Mouse (Mus musculus) neural tube, embryonic 14.5 days (tissue): ENCODE measurements around the gene Rbm25. TPM values are rescaled to one million over a fixed set of nuclear protein-coding genes. Genes with fewer than 3 reads are reported as not detected.

Experiments
- ATAC-seq: fragments of 200-750 bp; cut with Nextera tagmentation; 2 replicates; pipeline ENCODE4 v1.8.0; 2017; ENCODE audit warnings: low read depth, mild to moderate bottlenecking, moderate TSS enrichment, moderate library complexity
- H3K27ac ChIP-seq: fragments of 300-500 bp; sonication (generic); 2 replicates; pipeline ENCODE4 v1.5.1; 2014; ENCODE audit warnings: low read depth, mild to moderate bottlenecking, control low read depth, low read length, moderate library complexity, mixed read lengths
- H3K27me3 ChIP-seq: fragments of 300-500 bp; sonication (generic); 2 replicates; pipeline ENCODE4 v1.6.1; 2014; ENCODE audit warnings: low read length; ENCODE audit not compliant: control insufficient read depth, insufficient read depth
- H3K36me3 ChIP-seq: fragments of 300-500 bp; sonication (generic); 2 replicates; pipeline ENCODE4 v1.6.1; 2014; ENCODE audit warnings: low read length, mixed read lengths; ENCODE audit not compliant: control insufficient read depth, insufficient read depth
- H3K4me1 ChIP-seq: fragments of 300-500 bp; sonication (generic); 2 replicates; pipeline ENCODE4 v1.6.1; 2014; ENCODE audit warnings: low read length; ENCODE audit not compliant: control insufficient read depth, insufficient read depth
- H3K4me2 ChIP-seq: fragments of 300-500 bp; sonication (generic); 2 replicates; pipeline ENCODE4 v1.6.1; 2014; ENCODE audit warnings: mild to moderate bottlenecking, low read depth, low read length, control low read depth
- H3K4me3 ChIP-seq: fragments of 300-500 bp; sonication (generic); 2 replicates; pipeline ENCODE4 v1.5.1; 2014; ENCODE audit warnings: low read depth, low read length, control low read depth, mixed read lengths
- H3K9ac ChIP-seq: fragments of 300-500 bp; sonication (generic); replicated peaks from 2 replicates; pipeline ENCODE4 v1.6.1; 2014; ENCODE audit warnings: low read depth, mild to moderate bottlenecking, control low read depth, low read length, mixed read lengths
- H3K9me3 ChIP-seq: fragments of 300-500 bp; sonication (generic); 2 replicates; pipeline ENCODE4 v1.6.1; 2016; ENCODE audit warnings: low read length; ENCODE audit not compliant: control insufficient read depth
- WGBS: fragments of 180-500 bp; shearing (Covaris S2); extraction: QIAGEN DNeasy Blood & Tissue Kit; methylation state at CpG from one replicate; pipeline ENCODE4 v1.1.7; 2014; 5-methylcytosine and 5-hydroxymethylcytosine counted together
- polyA plus RNA-seq: library from polyadenylated mRNA; unstranded; fragments of >200 nt; fragmentation: Nextera tagmentation; extraction: Ambion mirVana; gene quantifications from 2 replicates; pipeline ENCODE4 v1.2.1, GENCODE M21; 2014

The Rbm25 gene
- polyA plus RNA-seq, 1 experiment from 2014 or later, result 242 TPM

GRCm38 (mm10) chr12:83732225-83732624 is 101.2 kb downstream of the Rbm25 start:
- H3K9ac ChIP-seq, result no peak overlapping the region
- no peaks in the 10 kb centered on the region for H3K4me1 ChIP-seq
- ATAC-seq, result no peak
- no peaks in the 10 kb centered on the region for H3K9me3 ChIP-seq
- no peak overlapping the region for H3K4me2 ChIP-seq
- H3K36me3 ChIP-seq, result peaks cover 69% of the 10 kb centered on the region
- 96% methylated on average over 5 of the region's 5 CpGs for WGBS
- H3K27me3 ChIP-seq, result no peaks in the 10 kb centered on the region
- no peak overlapping the region for H3K4me3 ChIP-seq
- no peak overlapping the region for H3K27ac ChIP-seq

Other genes with a start within 250 kb of the Rbm25 start
- gene Dpf3, start 143.5 kb upstream of the Rbm25 start, polyA plus RNA-seq, result 20.2 and 29.2 TPM in 2 replicates
- 39.9 and 47.1 TPM in 2 replicates for gene Dcaf4, start 110.8 kb upstream of the Rbm25 start, polyA plus RNA-seq
- 23.6 and 29.0 TPM in 2 replicates for gene Zfyve1, start 34.0 kb upstream of the Rbm25 start, polyA plus RNA-seq
- 81.5 and 84.3 TPM in 2 replicates for gene Psen1, start 56.9 kb downstream of the Rbm25 start, polyA plus RNA-seq
- gene Papln, start 132.4 kb downstream of the Rbm25 start, polyA plus RNA-seq, result 0.20 and 0.24 TPM in 2 replicates